Mouse (Mus musculus): ENCODE data around the gene Coch. TPM values are rescaled to one million over a fixed set of nuclear protein-coding genes. Genes with fewer than 3 reads are reported as not detected.
A peak's percentile ranks its signal among the peaks of the same experiment; 100 is the strongest.
"Not testable (repeated sequence)": the region's sequence is repeated elsewhere in the genome, so short reads cannot be mapped to it uniquely, and the experiment has no call there.

The Coch gene
- 1.9 and 2.2 TPM in 2 replicates for polyA plus RNA-seq (2016; fragmentation: Nextera tagmentation; extraction: Ambion mirVana)

- WGBS: under 1% methylated on average over 78 of the region's 79 CpGs
- Histone ChIP-seq H3K4me3 (peak within 1 kb of the TSS; percentile 65), H3K27ac (replicated peaks) (peak within 1 kb of the TSS; percentile 31; the same call in 1 of the 2 replicates), H3K9me3 (no peaks in the 10 kb centered on the region), H3K4me1 (peaks cover 15% of the 10 kb centered on the region), H3K36me3 (replicated peaks) (no peaks in the 10 kb centered on the region), H3K27me3 (replicated peaks; ENCODE audit: low read depth, poor library complexity, severe bottlenecking) (peaks cover 61% of the 10 kb centered on the region)
- DNase-seq (ENCODE audit: low spot score): peak; percentile 66
Observed at GRCm38 (mm10) chr12:51593229-51594029, at the start of gene Coch. TSS of gene Coch (plus strand) at chr12:51593341.

GRCm38 (mm10) chr12:51543402-51543960, 49.7 kb upstream of the Coch start:
- WGBS: 83% methylated on average over 9 of the region's 9 CpGs
- Histone ChIP-seq H3K36me3 (replicated peaks) (no peaks in the 10 kb centered on the region), H3K27ac (replicated peaks) (no peak overlapping the region), H3K27me3 (replicated peaks; ENCODE audit: low read depth, poor library complexity, severe bottlenecking) (no peaks in the 10 kb centered on the region), H3K9me3 (peaks cover 3% of the 10 kb centered on the region; the same call in 1 of the 2 replicates), H3K4me1 (0 out of 2 replicates have a peak, but pooled peaks cover 2% of the 10 kb centered on the region), H3K4me3 (no peak overlapping the region)
- DNase-seq (ENCODE audit: low spot score): no peak

- no peak overlapping the region for H3K27ac ChIP-seq (replicated peaks)
- no peak overlapping the region for H3K4me3 ChIP-seq
- no peaks in the 10 kb centered on the region for H3K4me1 ChIP-seq
- 71% methylated on average over 1 of the region's 1 CpGs for WGBS
- no peaks in the 10 kb centered on the region for H3K36me3 ChIP-seq (replicated peaks)
- no peaks in the 10 kb centered on the region for H3K9me3 ChIP-seq
- H3K27me3 ChIP-seq (replicated peaks; ENCODE audit: low read depth, poor library complexity, severe bottlenecking): no peaks in the 10 kb centered on the region
- DNase-seq (ENCODE audit: low spot score): no peak
Observed at GRCm38 (mm10) chr12:51555041-51555440, 38.1 kb upstream of the Coch start.

- Histone ChIP-seq H3K9me3 (peaks cover 14% of the 10 kb centered on the region), H3K27me3 (replicated peaks; ENCODE audit: low read depth, poor library complexity, severe bottlenecking) (no peaks in the 10 kb centered on the region), H3K36me3 (replicated peaks) (no peaks in the 10 kb centered on the region), H3K4me3 (no peak overlapping the region), H3K27ac (replicated peaks) (no peak overlapping the region), H3K4me1 (no peaks in the 10 kb centered on the region)
- no peak for DNase-seq (ENCODE audit: low spot score)
- WGBS: 88% methylated on average over 9 of the region's 9 CpGs
Observed at GRCm38 (mm10) chr12:51561416-51561815, 31.7 kb upstream of the Coch start.

- Histone ChIP-seq H3K4me1 (0 out of 2 replicates have a peak, but pooled peaks cover 4% of the 10 kb centered on the region), H3K27me3 (replicated peaks; ENCODE audit: low read depth, poor library complexity, severe bottlenecking) (no peaks in the 10 kb centered on the region), H3K9me3 (peaks cover 14% of the 10 kb centered on the region), H3K36me3 (replicated peaks) (no peaks in the 10 kb centered on the region), H3K4me3 (no peak overlapping the region), H3K27ac (replicated peaks) (no peak overlapping the region)
- 82% methylated on average over 7 of the region's 7 CpGs for WGBS
- no peak for DNase-seq (ENCODE audit: low spot score)
Observed at GRCm38 (mm10) chr12:51567225-51567624, 25.9 kb upstream of the Coch start.

GRCm38 (mm10) chr12:51569472-51569871, 23.7 kb upstream of the Coch start:
- H3K4me1 ChIP-seq: 0 out of 2 replicates have a peak, but pooled peaks cover 4% of the 10 kb centered on the region
- WGBS: 88% methylated on average over 8 of the region's 8 CpGs

GRCm38 (mm10) chr12:51569944-51570343, 23.2 kb upstream of the Coch start:
- 71% methylated on average over 7 of the region's 7 CpGs for WGBS
- Histone ChIP-seq H3K4me1 (0 out of 2 replicates have a peak, but pooled peaks cover 4% of the 10 kb centered on the region), H3K27ac (replicated peaks) (no peak overlapping the region), H3K27me3 (replicated peaks; ENCODE audit: low read depth, poor library complexity, severe bottlenecking) (no peaks in the 10 kb centered on the region), H3K36me3 (replicated peaks) (no peaks in the 10 kb centered on the region), H3K9me3 (peaks cover 13% of the 10 kb centered on the region), H3K4me3 (no peak overlapping the region)
- no peak for DNase-seq (ENCODE audit: low spot score)

More at GRCm38 (mm10) chr12:51569472-51569871, 23.7 kb upstream of the Coch start:
- no peak for DNase-seq (ENCODE audit: low spot score)
- H3K36me3 ChIP-seq (replicated peaks): no peaks in the 10 kb centered on the region
- peaks cover 14% of the 10 kb centered on the region for H3K9me3 ChIP-seq
- H3K27me3 ChIP-seq (replicated peaks; ENCODE audit: low read depth, poor library complexity, severe bottlenecking): no peaks in the 10 kb centered on the region
- no peak overlapping the region for H3K27ac ChIP-seq (replicated peaks)
- no peak overlapping the region for H3K4me3 ChIP-seq

- no peak overlapping the region for H3K4me3 ChIP-seq
- WGBS: 83% methylated on average over 4 of the region's 4 CpGs
- H3K27me3 ChIP-seq (replicated peaks; ENCODE audit: low read depth, poor library complexity, severe bottlenecking): no peaks in the 10 kb centered on the region
- H3K9me3 ChIP-seq: no peaks in the 10 kb centered on the region
- no peak for DNase-seq (ENCODE audit: low spot score)
- no peak overlapping the region for H3K27ac ChIP-seq (replicated peaks)
- 0 out of 2 replicates have a peak, but pooled peaks cover 4% of the 10 kb centered on the region for H3K4me1 ChIP-seq
- no peaks in the 10 kb centered on the region for H3K36me3 ChIP-seq (replicated peaks)
Observed at GRCm38 (mm10) chr12:51572651-51573050, 20.5 kb upstream of the Coch start.

GRCm38 (mm10) chr12:51577816-51578215, 15.3 kb upstream of the Coch start:
- H3K27ac ChIP-seq (replicated peaks); DNase-seq (ENCODE audit: low spot score); H3K4me1 ChIP-seq; H3K27me3 ChIP-seq (replicated peaks; ENCODE audit: low read depth, poor library complexity, severe bottlenecking); H3K4me3 ChIP-seq; H3K9me3 ChIP-seq; H3K36me3 ChIP-seq (replicated peaks): not testable (repeated sequence)
- WGBS: 95% methylated on average over 2 of the region's 2 CpGs

GRCm38 (mm10) chr12:51589263-51589662, 3.9 kb upstream of the Coch start:
- Histone ChIP-seq H3K27me3 (replicated peaks; ENCODE audit: low read depth, poor library complexity, severe bottlenecking) (peaks cover 38% of the 10 kb centered on the region), H3K36me3 (replicated peaks) (no peaks in the 10 kb centered on the region), H3K4me3 (no peak overlapping the region), H3K9me3 (no peaks in the 10 kb centered on the region), H3K4me1 (peaks cover 15% of the 10 kb centered on the region), H3K27ac (replicated peaks) (no peak overlapping the region)
- 87% methylated on average over 5 of the region's 5 CpGs for WGBS
- DNase-seq (ENCODE audit: low spot score): no peak

GRCm38 (mm10) chr12:51591921-51592320, 1.2 kb upstream of the Coch start:
- Histone ChIP-seq H3K4me3 (no peak overlapping the region), H3K4me1 (peaks cover 15% of the 10 kb centered on the region), H3K9me3 (no peaks in the 10 kb centered on the region), H3K27ac (replicated peaks) (no peak overlapping the region), H3K27me3 (replicated peaks; ENCODE audit: low read depth, poor library complexity, severe bottlenecking) (peaks cover 61% of the 10 kb centered on the region), H3K36me3 (replicated peaks) (no peaks in the 10 kb centered on the region)
- 74% methylated on average over 8 of the region's 8 CpGs for WGBS
- no peak for DNase-seq (ENCODE audit: low spot score)

GRCm38 (mm10) chr12:51592888-51593228, 283 bp upstream of the Coch start:
- Histone ChIP-seq H3K9me3 (no peaks in the 10 kb centered on the region), H3K36me3 (replicated peaks) (no peaks in the 10 kb centered on the region), H3K4me3 (peak overlapping the region; percentile 65), H3K27me3 (replicated peaks; ENCODE audit: low read depth, poor library complexity, severe bottlenecking) (peaks cover 61% of the 10 kb centered on the region), H3K4me1 (peaks cover 15% of the 10 kb centered on the region), H3K27ac (replicated peaks) (peak overlapping the region; percentile 31; the same call in 1 of the 2 replicates)
- WGBS: under 1% methylated on average over 21 of the region's 21 CpGs
- no peak for DNase-seq (ENCODE audit: low spot score)

GRCm38 (mm10) chr12:51594030-51594470, 909 bp downstream of the Coch start:
- H3K4me1 ChIP-seq: peaks cover 15% of the 10 kb centered on the region
- no peak for DNase-seq (ENCODE audit: low spot score)
- 2% methylated on average over 18 of the region's 18 CpGs for WGBS
- H3K27ac ChIP-seq (replicated peaks): no peak overlapping the region; the same call in 1 of the 2 replicates
- peak overlapping the region; percentile 65 for H3K4me3 ChIP-seq
- H3K36me3 ChIP-seq (replicated peaks): no peaks in the 10 kb centered on the region
- H3K27me3 ChIP-seq (replicated peaks; ENCODE audit: low read depth, poor library complexity, severe bottlenecking): peaks cover 61% of the 10 kb centered on the region
- no peaks in the 10 kb centered on the region for H3K9me3 ChIP-seq

All from embryonic facial prominence, embryonic 10.5 days (tissue).